Mouse (Mus musculus) telencephalon, adult 2 months (tissue): ENCODE measurements around the gene Stac2.

Experiments
- DNase-seq: peaks from one replicate; pipeline ENCODE4 v3.0.0-alpha.2; 2011; ENCODE audit warnings: low read depth, low spot score

Stac2 gene

GRCm38 (mm10) chr11:97998074-97998793, 55.0 kb downstream of the Stac2 start:
- DNase-seq: no peak

- no peak for DNase-seq
Observed at GRCm38 (mm10) chr11:97997387-97997960, 55.8 kb downstream of the Stac2 start.

- no peak for DNase-seq
Observed at GRCm38 (mm10) chr11:97996691-97997090, 56.6 kb downstream of the Stac2 start.

- DNase-seq: no peak
Observed at GRCm38 (mm10) chr11:97995564-97996288, 57.5 kb downstream of the Stac2 start, which contains the start of gene Arl5c. Gene Arl5c, minus strand, starts transcription at chr11:97996181.

- DNase-seq: no peak
Observed at GRCm38 (mm10) chr11:97994539-97995100, 58.6 kb downstream of the Stac2 start.

GRCm38 (mm10) chr11:97988530-97989096, 64.6 kb downstream of the Stac2 start:
- DNase-seq: peak; percentile 83

GRCm38 (mm10) chr11:97987551-97988526, 65.4 kb downstream of the Stac2 start:
- peak; percentile 86 for DNase-seq

GRCm38 (mm10) chr11:97986738-97987465, 66.4 kb downstream of the Stac2 start:
- DNase-seq: no peak
